ENCODE assay signal across 14 mouse cellular contexts in the genomic region with DNA sequence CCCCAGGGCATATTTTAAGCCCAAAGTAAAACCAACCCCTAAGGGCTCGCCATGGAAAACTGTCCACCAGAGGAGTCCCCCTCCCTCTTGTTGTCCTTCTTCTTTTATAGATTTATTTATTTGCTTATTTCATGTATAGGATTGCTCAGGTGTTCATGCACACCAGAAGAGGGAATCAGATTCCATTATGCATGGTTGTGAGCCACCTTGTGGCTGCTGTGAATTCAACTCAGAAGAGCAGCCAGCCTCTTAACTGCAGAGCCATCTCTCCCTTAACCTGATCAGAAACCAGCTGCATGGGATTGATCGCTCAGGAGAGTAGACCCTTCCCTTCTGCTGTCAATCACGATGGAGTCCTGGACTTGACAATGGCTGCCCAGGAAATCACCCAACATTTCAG. TPM values are rescaled to one million over a fixed set of nuclear protein-coding genes. Genes with fewer than 3 reads are reported as not detected.
A peak's percentile ranks its signal among the peaks of the same experiment; 100 is the strongest.
DNase-seq lines count a peak whose midpoint lies in the region; ATAC-seq and TF ChIP-seq lines count a peak whose summit lies in the region.
"Had no signal": no experiment of that assay in that cellular context is flagged by ENCODE, and none has a peak within 500 bp of the region (broad histone marks: within the 10 kb centered on the region; RNA-seq: fewer than 3 reads in every experiment).

No protein-coding gene starts in this region.

- no peak overlapping the region for H3K4me3 ChIP-seq in hindbrain, postnatal 0 days (ENCODE audit: low read length)
- no peak overlapping the region for H3K4me3 ChIP-seq in hindbrain, embryonic 11.5 days (ENCODE audit: low read depth, low read length)
- H3K4me3 ChIP-seq in liver, postnatal 0 days (ENCODE audit: low read depth, low read length) = no peak overlapping the region
- H3K4me3 ChIP-seq in neural tube, embryonic 15.5 days (replicated peaks) = no peak overlapping the region
- H3K4me3 ChIP-seq: hindbrain, embryonic 10.5 days; midbrain, embryonic 15.5 days had no signal

- no peak for TF ChIP-seq EP300 in liver, postnatal 0 days (IDR thresholded peaks at IDR 0.05; ENCODE audit: low read depth)

- DNase-seq in hindbrain, postnatal 0 days (ENCODE audit: low spot score) = peak; percentile 26
- no peak for DNase-seq in hindbrain, embryonic 11.5 days (ENCODE audit: low spot score)
- no peak for DNase-seq in liver, postnatal 0 days
- DNase-seq in liver (no peak), ES-CJ7 (ENCODE audit: low read depth, low spot score) (peak; percentile 35)
- peak; percentile 50 for DNase-seq in naive thymus-derived CD4-positive, alpha-beta T cell, adult 2 months (ENCODE audit: low read depth)
- DNase-seq in cerebellum, postnatal 4 days (ENCODE audit: low spot score in 2 of 2) = no peak
- DNase-seq: cerebellum, postnatal 14 days; lung, postnatal 14 days; right cerebral cortex, postnatal 25 days had no signal

- H3K36me3 ChIP-seq in hindbrain, postnatal 0 days (ENCODE audit: insufficient read depth, low read length) = no peaks in the 10 kb centered on the region
- no peaks in the 10 kb centered on the region for H3K36me3 ChIP-seq in hindbrain, embryonic 11.5 days (ENCODE audit: control insufficient read depth, insufficient read depth, low read length)
- no peaks in the 10 kb centered on the region for H3K36me3 ChIP-seq in liver, postnatal 0 days (replicated peaks; ENCODE audit: insufficient read depth, low read length)
- no peaks in the 10 kb centered on the region for H3K36me3 ChIP-seq in neural tube, embryonic 15.5 days
- H3K36me3 ChIP-seq: midbrain, embryonic 15.5 days had no signal

- H3K9me3 ChIP-seq in hindbrain, postnatal 0 days (ENCODE audit: low read length) = no peaks in the 10 kb centered on the region
- H3K9me3 ChIP-seq in hindbrain, embryonic 11.5 days (ENCODE audit: control insufficient read depth, low read length) = no peaks in the 10 kb centered on the region
- no peaks in the 10 kb centered on the region for H3K9me3 ChIP-seq in liver, postnatal 0 days (ENCODE audit: low read length)
- H3K9me3 ChIP-seq in neural tube, embryonic 15.5 days (replicated peaks) = no peaks in the 10 kb centered on the region
- H3K9me3 ChIP-seq: heart, embryonic 10.5 days; hindbrain, embryonic 10.5 days; midbrain, embryonic 15.5 days had no signal

- WGBS in hindbrain, postnatal 0 days = 89% methylated on average over 3 of the region's 3 CpGs
- WGBS in hindbrain, embryonic 11.5 days = 76% methylated on average over 3 of the region's 3 CpGs
- 71% methylated on average over 3 of the region's 3 CpGs for WGBS in liver, postnatal 0 days (ENCODE audit: insufficient replicate concordance)
- WGBS in neural tube, embryonic 15.5 days = 84% methylated on average over 3 of the region's 3 CpGs

- H3K9ac ChIP-seq in hindbrain, postnatal 0 days (replicated peaks; ENCODE audit: low read length) = no peak overlapping the region
- no peak overlapping the region for H3K9ac ChIP-seq in hindbrain, embryonic 11.5 days (ENCODE audit: low read depth, low read length)
- no peak overlapping the region for H3K9ac ChIP-seq in liver, postnatal 0 days (replicated peaks)
- H3K9ac ChIP-seq in neural tube, embryonic 15.5 days (replicated peaks) = no peak overlapping the region
- H3K9ac ChIP-seq: midbrain, embryonic 15.5 days had no signal

- H3K27me3 ChIP-seq in hindbrain, postnatal 0 days (ENCODE audit: insufficient read depth, low read length) = no peaks in the 10 kb centered on the region
- no peaks in the 10 kb centered on the region for H3K27me3 ChIP-seq in hindbrain, embryonic 11.5 days (ENCODE audit: control insufficient read depth, insufficient read depth, low read length)
- H3K27me3 ChIP-seq in liver, postnatal 0 days (ENCODE audit: insufficient read depth, low read length) = no peaks in the 10 kb centered on the region
- no peaks in the 10 kb centered on the region for H3K27me3 ChIP-seq in neural tube, embryonic 15.5 days (replicated peaks)
- H3K27me3 ChIP-seq: midbrain, embryonic 15.5 days had no signal

- H3K4me1 ChIP-seq in hindbrain, postnatal 0 days (ENCODE audit: insufficient read depth, low read length) = no peaks in the 10 kb centered on the region
- no peaks in the 10 kb centered on the region for H3K4me1 ChIP-seq in hindbrain, embryonic 11.5 days (replicated peaks; ENCODE audit: control insufficient read depth, insufficient read depth, low read length)
- peaks cover 6% of the 10 kb centered on the region; the same call in 1 of the 2 replicates for H3K4me1 ChIP-seq in liver, postnatal 0 days (ENCODE audit: insufficient read depth)
- no peaks in the 10 kb centered on the region for H3K4me1 ChIP-seq in neural tube, embryonic 15.5 days
- H3K4me1 ChIP-seq: midbrain, embryonic 15.5 days had no signal

- H3K4me2 ChIP-seq in hindbrain, postnatal 0 days (ENCODE audit: low read depth, low read length) = no peak overlapping the region
- H3K4me2 ChIP-seq in hindbrain, embryonic 11.5 days (replicated peaks; ENCODE audit: low read depth, low read length) = no peak overlapping the region
- H3K4me2 ChIP-seq in liver, postnatal 0 days (ENCODE audit: low read depth, low read length) = no peak overlapping the region
- no peak overlapping the region for H3K4me2 ChIP-seq in neural tube, embryonic 15.5 days
- H3K4me2 ChIP-seq: midbrain, embryonic 15.5 days had no signal

- ATAC-seq in hindbrain, postnatal 0 days = 0 out of 2 replicates have a peak, but pooled peaks have one; percentile 34
- ATAC-seq in hindbrain, embryonic 11.5 days (ENCODE audit: low FRiP score) = no peak
- ATAC-seq in liver, postnatal 0 days = no peak
- no peak for ATAC-seq in neural tube, embryonic 15.5 days (ENCODE audit: low FRiP score)

- H3K27ac ChIP-seq in hindbrain, postnatal 0 days = no peak overlapping the region
- no peak overlapping the region for H3K27ac ChIP-seq in hindbrain, embryonic 11.5 days (ENCODE audit: low read depth, low read length)
- H3K27ac ChIP-seq in liver, postnatal 0 days (ENCODE audit: low read depth) = peak overlapping the region; percentile 39; the same call in 1 of the 2 replicates
- H3K27ac ChIP-seq in neural tube, embryonic 15.5 days (replicated peaks) = no peak overlapping the region
- H3K27ac ChIP-seq: midbrain, embryonic 15.5 days had no signal

- TF ChIP-seq CTCF in hindbrain, postnatal 0 days (IDR thresholded peaks at IDR 0.05; ENCODE audit: low read depth) = peak; percentile 57
- peak; percentile 50 for TF ChIP-seq CTCF in liver, postnatal 0 days (IDR thresholded peaks at IDR 0.05; ENCODE audit: low read depth)

RNA-seq across cellular contexts. Expression of gene Tgoln1, which starts 20.1 kb away (rescaled TPM):
- 28.5 and 29.8 TPM in 2 replicates for total RNA-seq in hindbrain, postnatal 0 days (2014; rRNA removed)
- 36.3 and 36.4 TPM in 2 replicates for polyA plus RNA-seq in hindbrain, postnatal 0 days (2015; fragmentation: Nextera tagmentation; extraction: Ambion mirVana)
- polyA plus RNA-seq in hindbrain, embryonic 11.5 days (2014; fragmentation: Nextera tagmentation; extraction: Ambion mirVana) = 41.5 and 42.3 TPM in 2 replicates
- polyA plus RNA-seq in liver, postnatal 0 days (2015; fragmentation: Nextera tagmentation; extraction: Ambion mirVana) = 21.5 and 23.2 TPM in 2 replicates
- 36.3 and 38.0 TPM in 2 replicates for polyA plus RNA-seq in neural tube, embryonic 15.5 days (2015; fragmentation: Nextera tagmentation; extraction: Ambion mirVana)

RNA-seq across cellular contexts. Expression of gene Retsat, which starts 38.7 kb away (rescaled TPM):
- total RNA-seq in hindbrain, postnatal 0 days (2014; rRNA removed) = 4.9 and 12.6 TPM in 2 replicates
- polyA plus RNA-seq in hindbrain, postnatal 0 days (2015; fragmentation: Nextera tagmentation; extraction: Ambion mirVana) = 10.0 and 11.6 TPM in 2 replicates
- 6.0 and 7.4 TPM in 2 replicates for polyA plus RNA-seq in hindbrain, embryonic 11.5 days (2014; fragmentation: Nextera tagmentation; extraction: Ambion mirVana)
- polyA plus RNA-seq in liver, postnatal 0 days (2015; fragmentation: Nextera tagmentation; extraction: Ambion mirVana) = 90.4 and 109 TPM in 2 replicates
- polyA plus RNA-seq in neural tube, embryonic 15.5 days (2015; fragmentation: Nextera tagmentation; extraction: Ambion mirVana) = 4.9 and 8.2 TPM in 2 replicates

RNA-seq across cellular contexts. Expression of gene Elmod3, which starts 38.7 kb away (rescaled TPM):
- total RNA-seq in hindbrain, postnatal 0 days (2014; rRNA removed) = 23.8 and 26.1 TPM in 2 replicates
- polyA plus RNA-seq in hindbrain, postnatal 0 days (2015; fragmentation: Nextera tagmentation; extraction: Ambion mirVana) = 16.2 and 18.4 TPM in 2 replicates
- polyA plus RNA-seq in hindbrain, embryonic 11.5 days (2014; fragmentation: Nextera tagmentation; extraction: Ambion mirVana) = 17.7 and 18.5 TPM in 2 replicates
- 4.0 and 5.2 TPM in 2 replicates for polyA plus RNA-seq in liver, postnatal 0 days (2015; fragmentation: Nextera tagmentation; extraction: Ambion mirVana)
- 14.3 and 16.6 TPM in 2 replicates for polyA plus RNA-seq in neural tube, embryonic 15.5 days (2015; fragmentation: Nextera tagmentation; extraction: Ambion mirVana)

Comparison
In these comparisons a context has a peak if more than half of its experiments do, and no peak if none do; other contexts are left out.
1. DNase-seq: peak in hindbrain, postnatal 0 days (single experiment), ES-CJ7 (single experiment) and naive thymus-derived CD4-positive, alpha-beta T cell, adult 2 months (single experiment); none in hindbrain, embryonic 11.5 days (single experiment), liver, postnatal 0 days (single experiment), liver (single experiment) and cerebellum, postnatal 4 days (0 of 2).